In the genomic region with DNA sequence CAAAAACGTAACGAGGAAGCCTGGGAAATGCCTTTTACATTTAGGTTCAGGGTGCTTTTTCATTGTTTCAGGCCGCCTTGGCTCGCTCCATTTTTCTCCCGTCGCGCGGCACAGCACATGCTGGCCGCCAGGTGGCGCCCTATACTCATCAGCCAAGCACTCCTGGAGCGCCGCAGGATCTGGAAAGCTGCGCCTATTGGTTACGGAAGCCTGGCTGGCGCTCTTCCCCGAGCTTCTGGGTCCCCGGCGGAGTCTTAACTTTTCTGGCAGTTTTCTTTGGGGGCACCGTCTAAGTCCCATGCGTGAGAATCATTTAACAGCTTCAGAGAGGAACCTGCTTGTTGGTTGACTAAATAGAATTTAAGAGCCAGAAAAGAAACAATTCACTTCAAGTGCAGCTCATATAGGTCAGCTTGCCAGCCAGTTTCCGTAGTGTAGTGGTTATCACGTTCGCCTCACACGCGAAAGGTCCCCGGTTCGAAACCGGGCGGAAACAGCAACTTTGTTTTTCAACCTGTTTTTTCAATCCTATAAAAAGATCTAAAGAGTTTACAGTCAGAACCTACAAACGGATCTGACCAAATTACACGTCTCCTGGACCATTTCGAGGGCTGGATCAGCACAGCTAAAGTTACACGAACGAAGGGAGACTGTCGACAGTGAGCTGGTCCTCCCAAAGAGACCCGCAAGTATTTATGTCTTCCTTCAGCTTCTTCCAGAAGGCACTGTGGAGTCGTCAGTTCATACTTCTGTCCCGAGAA, we compare ENCODE assay signal across 8 mouse cellular contexts. TPM values are rescaled to one million over a fixed set of nuclear protein-coding genes. Genes with fewer than 3 reads are reported as not detected.
DNase-seq lines count a peak whose midpoint lies in the region; ATAC-seq and TF ChIP-seq lines count a peak whose summit lies in the region.

No protein-coding gene starts in this region.

- H3K27ac ChIP-seq in ES-E14 (ENCODE audit: insufficient read depth, low read depth, low read length, poor library complexity, severe bottlenecking), result no peak overlapping the region
- peak overlapping the region; percentile 88 for H3K27ac ChIP-seq in forebrain, embryonic 15.5 days (replicated peaks)
- H3K27ac ChIP-seq in liver, postnatal 0 days (ENCODE audit: low read depth), result peak overlapping the region; percentile 71
- H3K27ac ChIP-seq in neural tube, embryonic 13.5 days (replicated peaks), result peak overlapping the region; percentile 86

- H3K27me3 ChIP-seq in forebrain, embryonic 15.5 days, result no peaks in the 10 kb centered on the region
- H3K27me3 ChIP-seq in liver, postnatal 0 days (ENCODE audit: insufficient read depth, low read length), result no peaks in the 10 kb centered on the region
- H3K27me3 ChIP-seq in neural tube, embryonic 13.5 days, result no peaks in the 10 kb centered on the region

- peak; percentile 88 for DNase-seq in ES-E14 (ENCODE audit: low read depth, low spot score)
- DNase-seq in cerebellum, adult 11-12 months, result peak; percentile 95
- DNase-seq in heart, postnatal 25 days (ENCODE audit: low spot score), result peak; percentile 84
- peak; percentile 98 for DNase-seq in layer of hippocampus, adult 11-12 months (ENCODE audit: low spot score)
- peak; percentile 94 for DNase-seq in liver, postnatal 0 days
- DNase-seq in telencephalon, adult 2 months (ENCODE audit: low read depth, low spot score), result peak; percentile 92

- in situ Hi-C loops in ES-E14 (cut with MboI; ENCODE audit: low sequenced_read_pairs in 2 of 2, unreplicated experiment in 2 of 2), result loop anchor here (5.0 to 10.0 kb wide), 2 partner anchors 131 to 134 kb away; no protein-coding TSS in a partner anchor

- H3K4me2 ChIP-seq in forebrain, embryonic 15.5 days (replicated peaks), result peak overlapping the region; percentile 53
- H3K4me2 ChIP-seq in liver, postnatal 0 days (ENCODE audit: low read depth, low read length), result peak overlapping the region; percentile 83
- H3K4me2 ChIP-seq in neural tube, embryonic 13.5 days, result peak overlapping the region; percentile 71

- peak; percentile 99 for TF ChIP-seq CTCF in liver, postnatal 0 days (IDR thresholded peaks at IDR 0.05; ENCODE audit: low read depth)

- H3K36me3 ChIP-seq in ES-E14 (ENCODE audit: control insufficient read depth, insufficient read depth, low read length, poor library complexity, severe bottlenecking), result no peaks in the 10 kb centered on the region
- no peaks in the 10 kb centered on the region for H3K36me3 ChIP-seq in forebrain, embryonic 15.5 days
- no peaks in the 10 kb centered on the region for H3K36me3 ChIP-seq in liver, postnatal 0 days (replicated peaks; ENCODE audit: insufficient read depth, low read length)
- no peaks in the 10 kb centered on the region for H3K36me3 ChIP-seq in neural tube, embryonic 13.5 days

- H3K4me1 ChIP-seq in ES-E14 (ENCODE audit: control insufficient read depth in 2 of 2, insufficient read depth in 2 of 2, low read length in 2 of 2, poor library complexity in 1 of 2), result peaks cover 2% of the 10 kb centered on the region in 2 experiments; a peak in 1 of 4 replicates
- peaks cover 25% of the 10 kb centered on the region for H3K4me1 ChIP-seq in forebrain, embryonic 15.5 days
- H3K4me1 ChIP-seq in liver, postnatal 0 days (ENCODE audit: insufficient read depth), result peaks cover 27% of the 10 kb centered on the region
- H3K4me1 ChIP-seq in neural tube, embryonic 13.5 days (replicated peaks), result peaks cover 30% of the 10 kb centered on the region

- H3K4me3 ChIP-seq in ES-E14 (ENCODE audit: insufficient read depth in 1 of 2, low read depth in 1 of 2, low read length in 2 of 2, poor library complexity in 1 of 2, severe bottlenecking in 1 of 2), result peak overlapping the region; percentile 61 to 67
- H3K4me3 ChIP-seq in forebrain, embryonic 15.5 days, result peak overlapping the region; percentile 67
- peak overlapping the region; percentile 60 for H3K4me3 ChIP-seq in liver, postnatal 0 days (ENCODE audit: low read depth, low read length)
- peak overlapping the region; percentile 50 for H3K4me3 ChIP-seq in neural tube, embryonic 13.5 days

- no peaks in the 10 kb centered on the region; the same call in none of the 2 replicates for H3K9me3 ChIP-seq in ES-E14 (ENCODE audit: control insufficient read depth, insufficient read depth, low read depth, low read length)
- no peaks in the 10 kb centered on the region for H3K9me3 ChIP-seq in forebrain, embryonic 15.5 days
- H3K9me3 ChIP-seq in liver, postnatal 0 days (ENCODE audit: low read length), result no peaks in the 10 kb centered on the region
- no peaks in the 10 kb centered on the region for H3K9me3 ChIP-seq in neural tube, embryonic 13.5 days

- peak; percentile 77; the same call in 1 of the 2 replicates for TF ChIP-seq EP300 in liver, postnatal 0 days (IDR thresholded peaks at IDR 0.05; ENCODE audit: low read depth)

- peak; percentile 93 for ATAC-seq in forebrain, embryonic 15.5 days (replicated peaks)
- peak; percentile 80 for ATAC-seq in liver, postnatal 0 days
- ATAC-seq in neural tube, embryonic 13.5 days (ENCODE audit: low read depth), result peak; percentile 93

- under 1% methylated on average over 38 of the region's 38 CpGs for WGBS in forebrain, embryonic 15.5 days
- under 1% methylated on average over 38 of the region's 38 CpGs for WGBS in liver, postnatal 0 days (ENCODE audit: insufficient replicate concordance)
- under 1% methylated on average over 38 of the region's 38 CpGs for WGBS in neural tube, embryonic 13.5 days

- H3K9ac ChIP-seq in ES-E14 (ENCODE audit: insufficient read depth, low read depth, low read length, poor library complexity, severe bottlenecking), result peak overlapping the region; percentile 59
- peak overlapping the region; percentile 54 for H3K9ac ChIP-seq in forebrain, embryonic 15.5 days (replicated peaks)
- peak overlapping the region; percentile 60 for H3K9ac ChIP-seq in liver, postnatal 0 days (replicated peaks)
- H3K9ac ChIP-seq in neural tube, embryonic 13.5 days, result peak overlapping the region; percentile 65

- intact Hi-C loops in heart, postnatal 25 days (cut with DNase I), result loop anchor here (10.0 kb wide), 1 partner anchor 364 kb away; no protein-coding TSS in a partner anchor

TF ChIP-seq in ES-E14, 5 proteins besides CTCF, POLR2A, EP300 and RAD21:
- peak; percentile 84 for TF ChIP-seq MAFK (IDR thresholded peaks at IDR 0.05; ENCODE audit: insufficient read depth, low read depth, low read length)
- no peak for TF ChIP-seq CHD2 (IDR thresholded peaks at IDR 0.05; ENCODE audit: low read depth, low read length)
- peak; percentile 72; the same call in 1 of the 2 replicates for TF ChIP-seq ZC3H11A (IDR thresholded peaks at IDR 0.05; ENCODE audit: borderline replicate concordance, low read depth, low read length)
- no peak for TF ChIP-seq HCFC1 (IDR thresholded peaks at IDR 0.05; ENCODE audit: borderline replicate concordance, insufficient read depth, low read length)

RNA-seq across cellular contexts. Expression of a gene that starts 2.5 kb away (rescaled TPM):
- total RNA-seq in ES-E14 (2012; rRNA removed), result not detected in 2 replicates
- 4.0 and 10.3 TPM in 2 replicates for polyA plus RNA-seq in forebrain, embryonic 15.5 days (2015; fragmentation: Nextera tagmentation; extraction: Ambion mirVana)
- total RNA-seq in heart, postnatal 25 days (2021), result 1 to 10 TPM in 1 of 2 experiments, under 1 TPM in 1; 0.34 to 1.1 TPM
- polyA plus RNA-seq in liver, postnatal 0 days (2015; fragmentation: Nextera tagmentation; extraction: Ambion mirVana), result 0.90 and 1.5 TPM in 2 replicates
- 2.8 and 2.9 TPM in 2 replicates for polyA plus RNA-seq in neural tube, embryonic 13.5 days (2015; fragmentation: Nextera tagmentation; extraction: Ambion mirVana)

RNA-seq across cellular contexts. Expression of a gene that starts 39.2 kb away (rescaled TPM):
- total RNA-seq in ES-E14 (2012; rRNA removed), result 55.0 and 57.9 TPM in 2 replicates
- polyA plus RNA-seq in forebrain, embryonic 15.5 days (2015; fragmentation: Nextera tagmentation; extraction: Ambion mirVana), result 211 and 213 TPM in 2 replicates
- 1,000 to 10,000 TPM; 1,121 to 1,186 TPM for total RNA-seq in heart, postnatal 25 days (2021)
- polyA plus RNA-seq in liver, postnatal 0 days (2015; fragmentation: Nextera tagmentation; extraction: Ambion mirVana), result 207 and 212 TPM in 2 replicates
- 278 and 279 TPM in 2 replicates for polyA plus RNA-seq in neural tube, embryonic 13.5 days (2015; fragmentation: Nextera tagmentation; extraction: Ambion mirVana)

RNA-seq across cellular contexts. Expression of a gene that starts 39.3 kb away (rescaled TPM):
- 0.36 TPM in 1 of 2 replicates, not detected in the other for total RNA-seq in ES-E14 (2012; rRNA removed)
- polyA plus RNA-seq in forebrain, embryonic 15.5 days (2015; fragmentation: Nextera tagmentation; extraction: Ambion mirVana), result 0.23 TPM in 1 of 2 replicates, not detected in the other
- 1 to 10 TPM in 1 of 2 experiments, under 1 TPM in 1; 0.29 to 6.7 TPM for total RNA-seq in heart, postnatal 25 days (2021)
- polyA plus RNA-seq in liver, postnatal 0 days (2015; fragmentation: Nextera tagmentation; extraction: Ambion mirVana), result 0.05 and 0.12 TPM in 2 replicates
- polyA plus RNA-seq in neural tube, embryonic 13.5 days (2015; fragmentation: Nextera tagmentation; extraction: Ambion mirVana), result 20.7 and 25.7 TPM in 2 replicates

RNA-seq across cellular contexts. Expression of a gene that starts 46.5 kb away (rescaled TPM):
- 0.32 and 0.40 TPM in 2 replicates for total RNA-seq in ES-E14 (2012; rRNA removed)
- polyA plus RNA-seq in forebrain, embryonic 15.5 days (2015; fragmentation: Nextera tagmentation; extraction: Ambion mirVana), result 8.7 and 8.8 TPM in 2 replicates
- total RNA-seq in heart, postnatal 25 days (2021), result 10 to 100 TPM; 12.5 to 15.6 TPM
- polyA plus RNA-seq in liver, postnatal 0 days (2015; fragmentation: Nextera tagmentation; extraction: Ambion mirVana), result 40.3 and 41.8 TPM in 2 replicates
- 9.0 and 10.9 TPM in 2 replicates for polyA plus RNA-seq in neural tube, embryonic 13.5 days (2015; fragmentation: Nextera tagmentation; extraction: Ambion mirVana)

Comparison
In these comparisons a context has a peak if more than half of its experiments do, and no peak if none do; other contexts are left out.
1. RNA of a gene that starts 39.3 kb away (polyA plus RNA-seq): 20.7 to 25.7 TPM in neural tube, embryonic 13.5 days; 0.23 TPM in forebrain, embryonic 15.5 days and 0.05 to 0.12 TPM in liver, postnatal 0 days; every median in the first group is over 10 times any median in the second.
2. Peak in every context shown above with its lines, with median percentiles within 50 percentile points of each other: DNase-seq, H3K4me3 ChIP-seq, H3K9ac ChIP-seq, ATAC-seq and H3K4me2 ChIP-seq.